Mouse (Mus musculus) forebrain, embryonic 10.5 days (tissue): ENCODE data around the gene Nacc2. TPM values are rescaled to one million over a fixed set of nuclear protein-coding genes. Genes with fewer than 3 reads are reported as not detected.

Source experiments
- DNase-seq: peaks from one replicate; pipeline ENCODE4 v3.0.0-alpha.2; 2017; ENCODE audit warnings: low spot score; ENCODE audit errors: extremely low spot score
- H3K27ac ChIP-seq: fragments of 300-500 bp; sonication (generic); 2 replicates; pipeline ENCODE4 v1.5.1; 2016; ENCODE audit warnings: mild to moderate bottlenecking
- H3K27me3 ChIP-seq: fragments of 300-500 bp; sonication (generic); 2 replicates; pipeline ENCODE4 v1.6.1; 2016; ENCODE audit warnings: mild to moderate bottlenecking; ENCODE audit not compliant: poor library complexity, severe bottlenecking
- H3K36me3 ChIP-seq: fragments of 300-500 bp; sonication (generic); replicated peaks from 2 replicates; pipeline ENCODE4 v1.6.1; 2016; ENCODE audit warnings: mild to moderate bottlenecking, moderate library complexity
- H3K4me1 ChIP-seq: fragments of 300-500 bp; sonication (generic); 2 replicates; pipeline ENCODE4 v1.6.1; 2016
- H3K4me3 ChIP-seq: fragments of 300-500 bp; sonication (generic); 2 replicates; pipeline ENCODE4 v1.5.1; 2016; ENCODE audit warnings: mild to moderate bottlenecking, moderate library complexity
- H3K9me3 ChIP-seq: fragments of 300-500 bp; sonication (generic); 2 replicates; pipeline ENCODE4 v1.6.1; 2016; ENCODE audit warnings: mild to moderate bottlenecking, moderate library complexity
- WGBS: fragments of 180-500 bp; shearing (Covaris S2); methylation state at CpG from one replicate; pipeline ENCODE4 v1.1.7; 2016; 5-methylcytosine and 5-hydroxymethylcytosine counted together
- polyA plus RNA-seq: library from polyadenylated mRNA; unstranded; fragments of >200 nt; fragmentation: Nextera tagmentation; extraction: Ambion mirVana; gene quantifications from 2 replicates; pipeline ENCODE4 v1.2.1, GENCODE M21; 2016

The Nacc2 gene
- polyA plus RNA-seq: 4.9 and 5.8 TPM in 2 replicates

- H3K9me3 ChIP-seq: no peaks in the 10 kb centered on the region
- no peaks in the 10 kb centered on the region for H3K36me3 ChIP-seq
- H3K4me3 ChIP-seq: peak within 1 kb of the TSS; percentile 79
- peak within 1 kb of the TSS; percentile 80 for H3K27ac ChIP-seq
- no peak for DNase-seq
- peaks cover 30% of the 10 kb centered on the region for H3K4me1 ChIP-seq
- H3K27me3 ChIP-seq: peaks cover 63% of the 10 kb centered on the region
- 28% methylated on average over 9 of the region's 9 CpGs for WGBS
These were observed at the start of gene Nacc2 for GRCm38 (mm10) chr2:26123079-26123648. Gene Nacc2 (minus strand): TSS chr2:26123220.

GRCm38 (mm10) chr2:26172166-26172565 is 49.1 kb upstream of the Nacc2 start:
- Histone ChIP-seq H3K4me3 (no peak overlapping the region), H3K27me3 (peaks cover 21% of the 10 kb centered on the region), H3K36me3 (no peaks in the 10 kb centered on the region), H3K4me1 (peaks cover 51% of the 10 kb centered on the region), H3K27ac (no peak overlapping the region), H3K9me3 (no peaks in the 10 kb centered on the region)
- WGBS: 90% methylated on average over 2 of the region's 2 CpGs
- DNase-seq: no peak

GRCm38 (mm10) chr2:26170376-26170775 is 47.4 kb upstream of the Nacc2 start:
- Histone ChIP-seq H3K4me3 (no peak overlapping the region), H3K27me3 (peaks cover 11% of the 10 kb centered on the region), H3K9me3 (no peaks in the 10 kb centered on the region), H3K4me1 (peaks cover 36% of the 10 kb centered on the region), H3K27ac (no peak overlapping the region), H3K36me3 (no peaks in the 10 kb centered on the region)
- WGBS: 59% methylated on average over 2 of the region's 2 CpGs
- no peak for DNase-seq

- 0 out of 2 replicates have a peak overlapping the region, but pooled peaks have one; percentile 15 for H3K27ac ChIP-seq
- peaks cover 11% of the 10 kb centered on the region for H3K27me3 ChIP-seq
- H3K36me3 ChIP-seq: no peaks in the 10 kb centered on the region
- 43% methylated on average over 11 of the region's 11 CpGs for WGBS
- no peaks in the 10 kb centered on the region for H3K9me3 ChIP-seq
- no peak for DNase-seq
- H3K4me1 ChIP-seq: peaks cover 33% of the 10 kb centered on the region
- no peak overlapping the region for H3K4me3 ChIP-seq
These were observed 46.0 kb upstream of the Nacc2 start for GRCm38 (mm10) chr2:26168843-26169579.

- Histone ChIP-seq H3K9me3 (no peaks in the 10 kb centered on the region), H3K27ac (no peak overlapping the region), H3K27me3 (peaks cover 11% of the 10 kb centered on the region), H3K36me3 (no peaks in the 10 kb centered on the region), H3K4me3 (no peak overlapping the region), H3K4me1 (peaks cover 45% of the 10 kb centered on the region)
- DNase-seq: no peak
- WGBS: 85% methylated on average over 3 of the region's 3 CpGs
These were observed 43.9 kb upstream of the Nacc2 start for GRCm38 (mm10) chr2:26166890-26167289.

- Histone ChIP-seq H3K4me3 (no peak overlapping the region), H3K27me3 (no peaks in the 10 kb centered on the region), H3K4me1 (peaks cover 13% of the 10 kb centered on the region), H3K9me3 (no peaks in the 10 kb centered on the region), H3K27ac (no peak overlapping the region), H3K36me3 (no peaks in the 10 kb centered on the region)
- WGBS: 92% methylated on average over 9 of the region's 9 CpGs
- no peak for DNase-seq
These were observed 35.0 kb upstream of the Nacc2 start for GRCm38 (mm10) chr2:26158064-26158463.

- Histone ChIP-seq H3K27ac (no peak overlapping the region), H3K4me1 (peaks cover 10% of the 10 kb centered on the region; the same call in 1 of the 2 replicates), H3K27me3 (no peaks in the 10 kb centered on the region), H3K4me3 (no peak overlapping the region), H3K36me3 (no peaks in the 10 kb centered on the region), H3K9me3 (no peaks in the 10 kb centered on the region)
- WGBS: 79% methylated on average over 10 of the region's 10 CpGs
- DNase-seq: no peak
These were observed 33.4 kb upstream of the Nacc2 start for GRCm38 (mm10) chr2:26156191-26156977.

GRCm38 (mm10) chr2:26155737-26156136 is 32.7 kb upstream of the Nacc2 start:
- Histone ChIP-seq H3K9me3 (no peaks in the 10 kb centered on the region), H3K4me3 (no peak overlapping the region), H3K4me1 (peaks cover 10% of the 10 kb centered on the region; the same call in 1 of the 2 replicates), H3K27me3 (no peaks in the 10 kb centered on the region), H3K27ac (no peak overlapping the region), H3K36me3 (no peaks in the 10 kb centered on the region)
- no peak for DNase-seq
- 73% methylated on average over 3 of the region's 3 CpGs for WGBS

GRCm38 (mm10) chr2:26154586-26154985 is 31.6 kb upstream of the Nacc2 start:
- peaks cover 10% of the 10 kb centered on the region; the same call in 1 of the 2 replicates for H3K4me1 ChIP-seq
- WGBS: 82% methylated on average over 5 of the region's 5 CpGs
- H3K27me3 ChIP-seq: no peaks in the 10 kb centered on the region
- H3K36me3 ChIP-seq: no peaks in the 10 kb centered on the region
- no peaks in the 10 kb centered on the region for H3K9me3 ChIP-seq
- no peak overlapping the region for H3K4me3 ChIP-seq
- H3K27ac ChIP-seq: no peak overlapping the region
- DNase-seq: no peak

- Histone ChIP-seq H3K27ac (no peak overlapping the region), H3K36me3 (no peaks in the 10 kb centered on the region), H3K9me3 (no peaks in the 10 kb centered on the region), H3K4me3 (no peak overlapping the region), H3K27me3 (no peaks in the 10 kb centered on the region), H3K4me1 (peaks cover 10% of the 10 kb centered on the region; the same call in 1 of the 2 replicates)
- WGBS: 7% methylated on average over 4 of the region's 4 CpGs
- DNase-seq: no peak
These were observed 30.9 kb upstream of the Nacc2 start for GRCm38 (mm10) chr2:26153909-26154340.

GRCm38 (mm10) chr2:26153295-26153694 is 30.3 kb upstream of the Nacc2 start:
- Histone ChIP-seq H3K36me3 (no peaks in the 10 kb centered on the region), H3K4me3 (no peak overlapping the region), H3K27me3 (no peaks in the 10 kb centered on the region), H3K4me1 (peaks cover 10% of the 10 kb centered on the region; the same call in 1 of the 2 replicates), H3K27ac (no peak overlapping the region), H3K9me3 (no peaks in the 10 kb centered on the region)
- DNase-seq: peak; percentile 46
- 37% methylated on average over 4 of the region's 4 CpGs for WGBS

GRCm38 (mm10) chr2:26147706-26148370 is 24.8 kb upstream of the Nacc2 start:
- Histone ChIP-seq H3K4me1 (peaks cover 4% of the 10 kb centered on the region), H3K36me3 (no peaks in the 10 kb centered on the region), H3K4me3 (no peak overlapping the region), H3K27ac (no peak overlapping the region), H3K27me3 (no peaks in the 10 kb centered on the region), H3K9me3 (no peaks in the 10 kb centered on the region)
- DNase-seq: no peak
- WGBS: 68% methylated on average over 7 of the region's 7 CpGs
